Mouse (Mus musculus) erythroblast, embryonic 14.5 days (primary cell): ENCODE results near the gene Ficd.

ENCODE experiments used
- GATA1 ChIP-seq: IDR thresholded peaks from 2 replicates; pipeline ENCODE4 v1.6.1; 2012; ENCODE audit warnings: low read length, inconsistent platforms, mixed read lengths
- TAL1 ChIP-seq: IDR thresholded peaks from 3 replicates; pipeline ENCODE4 v1.6.1; 2012; ENCODE audit warnings: low read length, inconsistent platforms, mixed read lengths

DNA sequence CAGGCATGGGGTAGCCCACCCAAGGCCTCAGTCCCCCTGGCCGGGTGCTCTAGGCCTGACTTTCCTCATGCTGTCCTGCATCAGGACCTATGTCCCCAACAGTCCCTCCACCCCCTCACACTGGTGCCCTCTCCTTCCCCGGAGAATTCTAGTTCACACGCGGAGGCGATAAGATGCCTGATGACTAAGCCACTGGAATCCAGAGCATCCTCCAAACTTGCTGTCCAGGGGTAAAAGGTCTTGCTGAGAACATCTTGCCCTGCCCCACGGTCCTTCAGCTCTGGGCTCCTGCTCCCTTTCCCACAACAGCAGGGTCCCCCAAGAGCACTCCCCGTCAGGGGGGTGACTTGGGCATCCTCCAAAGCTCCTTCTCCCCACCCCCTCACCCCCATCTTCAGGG is 47.0 kb downstream of the Ficd start:
- TF ChIP-seq GATA1 (no peak), TAL1 (no peak)
